Mouse (Mus musculus) hindlimb bud, embryonic 11.5 days (tissue): ENCODE measurements around the gene Tigd2.
A peak's percentile ranks its signal among the peaks of the same experiment; 100 is the strongest.
"Not testable (repeated sequence)": the region's sequence is repeated elsewhere in the genome, so short reads cannot be mapped to it uniquely, and the experiment has no call there.

Experiments
- DNase-seq: peaks from one replicate; pipeline ENCODE4 v3.0.0-alpha.2; 2012; ENCODE audit warnings: low read depth, low spot score; ENCODE audit errors: extremely low spot score

Gene Tigd2

GRCm38 (mm10) chr6:59208685-59209298 lies at the start of gene Tigd2:
Tigd2 (plus strand) TSS chr6:59208870.
- DNase-seq: peak; percentile 60

GRCm38 (mm10) chr6:59161801-59162478 lies 46.7 kb upstream of the Tigd2 start:
- DNase-seq: no peak

- no peak for DNase-seq
Observed at GRCm38 (mm10) chr6:59162887-59163286, 45.8 kb upstream of the Tigd2 start.

- DNase-seq: no peak
Observed at GRCm38 (mm10) chr6:59163407-59163806, 45.3 kb upstream of the Tigd2 start.

- DNase-seq: no peak
Observed at GRCm38 (mm10) chr6:59168939-59169338, 39.7 kb upstream of the Tigd2 start.

GRCm38 (mm10) chr6:59171230-59171629 lies 37.4 kb upstream of the Tigd2 start:
- DNase-seq: no peak

- DNase-seq: no peak
Observed at GRCm38 (mm10) chr6:59173940-59174339, 34.7 kb upstream of the Tigd2 start.

- DNase-seq: no peak
Observed at GRCm38 (mm10) chr6:59178051-59178450, 30.6 kb upstream of the Tigd2 start.

- DNase-seq: peak; percentile 47
Observed at GRCm38 (mm10) chr6:59180376-59180996, 28.2 kb upstream of the Tigd2 start.

- no peak for DNase-seq
Observed at GRCm38 (mm10) chr6:59185010-59185699, 23.5 kb upstream of the Tigd2 start.

- DNase-seq: no peak
Observed at GRCm38 (mm10) chr6:59190006-59190405, 18.7 kb upstream of the Tigd2 start.

- not testable (repeated sequence) for DNase-seq
Observed at GRCm38 (mm10) chr6:59194518-59194917, 14.2 kb upstream of the Tigd2 start.

GRCm38 (mm10) chr6:59195849-59196635 lies 12.6 kb upstream of the Tigd2 start:
- no peak for DNase-seq

GRCm38 (mm10) chr6:59196746-59197145 lies 11.9 kb upstream of the Tigd2 start:
- no peak for DNase-seq

GRCm38 (mm10) chr6:59198356-59198755 lies 10.3 kb upstream of the Tigd2 start:
- DNase-seq: no peak

- DNase-seq: no peak
Observed at GRCm38 (mm10) chr6:59199021-59199420, 9.6 kb upstream of the Tigd2 start.

GRCm38 (mm10) chr6:59207561-59207960 lies 1.1 kb upstream of the Tigd2 start:
- DNase-seq: no peak

- DNase-seq: no peak
Observed at GRCm38 (mm10) chr6:59209299-59209707, 633 bp downstream of the Tigd2 start.

- no peak for DNase-seq
Observed at GRCm38 (mm10) chr6:59233191-59233590, 24.5 kb downstream of the Tigd2 start.

- no peak for DNase-seq
Observed at GRCm38 (mm10) chr6:59233651-59234050, 25.0 kb downstream of the Tigd2 start.

- DNase-seq: no peak
Observed at GRCm38 (mm10) chr6:59249675-59250074, 41.0 kb downstream of the Tigd2 start.
